Mouse (Mus musculus) MEL (cell line): ENCODE measurements around the gene Pheta2. TPM values are rescaled to one million over a fixed set of nuclear protein-coding genes. Genes with fewer than 3 reads are reported as not detected.

Experiments used
- DNase-seq: peaks from one replicate; pipeline ENCODE4 v3.0.0; 2011; ENCODE audit warnings: low read depth, low spot score
- H3K27ac ChIP-seq: 2 replicates; pipeline ENCODE4 v1.5.1; 2012; ENCODE audit warnings: low read depth, mild to moderate bottlenecking, control low read depth, low read length, moderate library complexity; ENCODE audit not compliant: control insufficient read depth
- H3K27me3 ChIP-seq, 2 experiments: fragments of 150-350 bp in 1 of 2; sonication (generic) in 1 of 2; 2 replicates each; pipeline ENCODE4 v1.6.1; 2012; ENCODE audit warnings: low read length in 2 of 2, mild to moderate bottlenecking in 2 of 2, improper control_type of control experiment in 1 of 2, moderate library complexity in 1 of 2; ENCODE audit not compliant: insufficient read depth in 2 of 2, control insufficient read depth in 1 of 2
- H3K36me3 ChIP-seq, 2 experiments: 2 replicates each; pipeline ENCODE4 v1.6.1; 2012 to 2014; ENCODE audit warnings: low read length in 2 of 2, improper control_type of control experiment in 1 of 2, inconsistent platforms in 1 of 2, mild to moderate bottlenecking in 1 of 2; ENCODE audit not compliant: insufficient read depth in 2 of 2, control insufficient read depth in 1 of 2
- H3K4me1 ChIP-seq, 2 experiments: fragments of 150-350 bp in 1 of 2; sonication (generic) in 1 of 2; 2 replicates each; pipeline ENCODE4 v1.6.1; 2012; ENCODE audit warnings: low read length in 2 of 2, improper control_type of control experiment in 1 of 2, mild to moderate bottlenecking in 1 of 2; ENCODE audit not compliant: insufficient read depth in 2 of 2, control insufficient read depth in 1 of 2
- H3K4me3 ChIP-seq, 2 experiments: fragments of 150-350 bp in 1 of 2; sonication (generic) in 1 of 2; 2 replicates each; pipeline ENCODE4 v1.5.1; 2012; ENCODE audit warnings: low read depth in 2 of 2, low read length in 2 of 2, mild to moderate bottlenecking in 2 of 2, moderate library complexity in 2 of 2, control low read depth in 1 of 2, improper control_type of control experiment in 1 of 2; ENCODE audit not compliant: control insufficient read depth in 1 of 2, insufficient read depth in 1 of 2
- H3K79me2 ChIP-seq: 2 replicates; pipeline ENCODE4 v1.6.1; 2012; ENCODE audit warnings: mild to moderate bottlenecking, low read length, moderate library complexity; ENCODE audit not compliant: control insufficient read depth, poor library complexity, insufficient read depth
- H3K9ac ChIP-seq: 2 replicates; pipeline ENCODE4 v1.6.1; 2012; ENCODE audit warnings: low read depth, mild to moderate bottlenecking, control low read depth, low read length, moderate library complexity; ENCODE audit not compliant: control insufficient read depth, poor library complexity, severe bottlenecking
- H3K9me3 ChIP-seq: fragments of 150-350 bp; sonication (generic); replicated peaks from 2 replicates; pipeline ENCODE4 v1.6.1; 2012; ENCODE audit warnings: mild to moderate bottlenecking, low read length, improper control_type of control experiment, moderate library complexity; ENCODE audit not compliant: insufficient read depth
- CHD1 ChIP-seq: IDR thresholded peaks from 2 replicates; pipeline ENCODE4 v1.6.1; 2012; ENCODE audit warnings: low read depth, mild to moderate bottlenecking, inconsistent platforms, low read length, improper control_type of control experiment
- CTCF ChIP-seq, 3 experiments: IDR thresholded peaks in 2 of 3; conservative IDR thresholded peaks in 1 of 3; 2 replicates each; pipeline ENCODE4 v1.5.1; 2011 to 2012; ENCODE audit warnings: low read length in 3 of 3, low read depth in 2 of 3, mild to moderate bottlenecking in 2 of 3, improper control_type of control experiment in 1 of 3, inconsistent platforms in 1 of 3, mixed read lengths in 1 of 3, moderate library complexity in 1 of 3; ENCODE audit not compliant: control insufficient read depth in 1 of 3, insufficient read depth in 1 of 3, poor library complexity in 1 of 3, severe bottlenecking in 1 of 3
- ELF1 ChIP-seq: IDR thresholded peaks from 2 replicates; pipeline ENCODE4 v1.6.1; 2014; ENCODE audit warnings: low read depth, mild to moderate bottlenecking, inconsistent platforms, low read length, improper control_type of control experiment, moderate library complexity
- GATA1 ChIP-seq: IDR thresholded peaks from 2 replicates; pipeline ENCODE4 v1.6.1; 2011; ENCODE audit warnings: low read depth, low read length, improper control_type of control experiment
- HCFC1 ChIP-seq: IDR thresholded peaks from 2 replicates; pipeline ENCODE4 v1.6.1; 2012; ENCODE audit warnings: low read depth, mild to moderate bottlenecking, inconsistent platforms, low read length, improper control_type of control experiment, moderate library complexity
- JUND ChIP-seq: IDR thresholded peaks from 2 replicates; pipeline ENCODE4 v1.6.1; 2011; ENCODE audit warnings: low read depth, mild to moderate bottlenecking, improper control_type of control experiment, low read length
- MAX ChIP-seq: IDR thresholded peaks from 2 replicates; pipeline ENCODE4 v1.6.1; 2011; ENCODE audit warnings: low read length, improper control_type of control experiment
- MXI1 ChIP-seq: IDR thresholded peaks from 2 replicates; pipeline ENCODE4 v1.6.1; 2011; ENCODE audit warnings: mild to moderate bottlenecking, low read depth, low read length, improper control_type of control experiment
- MYB ChIP-seq: IDR thresholded peaks from 2 replicates; pipeline ENCODE4 v1.6.1; 2011; ENCODE audit warnings: mild to moderate bottlenecking, low read depth, low read length, improper control_type of control experiment
- MYC ChIP-seq: IDR thresholded peaks from 2 replicates; pipeline ENCODE4 v1.6.1; 2011; ENCODE audit warnings: low read depth, mild to moderate bottlenecking, low read length, improper control_type of control experiment, moderate library complexity
- POLR2A ChIP-seq, 2 experiments: IDR thresholded peaks; 2 replicates each; pipeline ENCODE4 v1.6.1; 2011 to 2012; ENCODE audit warnings: low read length in 2 of 2, mild to moderate bottlenecking in 2 of 2, control low read depth in 1 of 2, improper control_type of control experiment in 1 of 2, low read depth in 1 of 2, moderate library complexity in 1 of 2; ENCODE audit not compliant: control insufficient read depth in 1 of 2, insufficient read depth in 1 of 2, poor library complexity in 1 of 2
- POLR2AphosphoS5 ChIP-seq: IDR thresholded peaks from 2 replicates; pipeline ENCODE4 v1.6.1; 2012; ENCODE audit warnings: low read depth, borderline replicate concordance, mild to moderate bottlenecking, inconsistent platforms, low read length, moderate library complexity, mixed read lengths
- RCOR1 ChIP-seq: IDR thresholded peaks from 2 replicates; pipeline ENCODE4 v1.6.1; 2012; ENCODE audit warnings: low read depth, mild to moderate bottlenecking, inconsistent platforms, low read length, improper control_type of control experiment
- SIN3A ChIP-seq: IDR thresholded peaks from 2 replicates; pipeline ENCODE4 v1.6.1; 2012; ENCODE audit warnings: low read length, improper control_type of control experiment, inconsistent platforms
- SMC3 ChIP-seq: IDR thresholded peaks from 2 replicates; pipeline ENCODE4 v1.6.1; 2011; ENCODE audit warnings: low read depth, low read length, improper control_type of control experiment
- TBP ChIP-seq: IDR thresholded peaks from 2 replicates; pipeline ENCODE4 v1.8.0; 2011; ENCODE audit warnings: low read depth, low read length, improper control_type of control experiment
- UBTF ChIP-seq: IDR thresholded peaks from 2 replicates; pipeline ENCODE4 v1.6.1; 2012; ENCODE audit warnings: low read depth, mild to moderate bottlenecking, inconsistent platforms, low read length, improper control_type of control experiment, moderate library complexity, borderline replicate concordance; ENCODE audit not compliant: insufficient read depth
- USF1 ChIP-seq: IDR thresholded peaks from 2 replicates; pipeline ENCODE4 v1.6.1; 2014; ENCODE audit warnings: low read depth, mild to moderate bottlenecking, inconsistent platforms, low read length, improper control_type of control experiment, moderate library complexity
- USF2 ChIP-seq, 2 experiments: IDR thresholded peaks; 2 replicates each; pipeline ENCODE4 v1.6.1; 2011 to 2012; ENCODE audit warnings: improper control_type of control experiment in 2 of 2, low read length in 2 of 2, borderline replicate concordance in 1 of 2, inconsistent platforms in 1 of 2, low read depth in 1 of 2, mild to moderate bottlenecking in 1 of 2; ENCODE audit not compliant: insufficient read depth in 1 of 2
- ZC3H11A ChIP-seq: IDR thresholded peaks from 2 replicates; pipeline ENCODE4 v1.6.1; 2012; ENCODE audit warnings: low read depth, mild to moderate bottlenecking, inconsistent platforms, low read length, improper control_type of control experiment
- ZKSCAN1 ChIP-seq: IDR thresholded peaks from 2 replicates; pipeline ENCODE4 v1.6.1; 2012; ENCODE audit warnings: low read depth, mild to moderate bottlenecking, inconsistent platforms, low read length, improper control_type of control experiment, moderate library complexity
- ZNF384 ChIP-seq: IDR thresholded peaks from 2 replicates; pipeline ENCODE4 v1.6.1; 2012; ENCODE audit warnings: low read depth, mild to moderate bottlenecking, inconsistent platforms, low read length, improper control_type of control experiment
- polyA plus RNA-seq, 2 experiments: library from polyadenylated mRNA; stranded (reverse) in 1 of 2; unstranded in 1 of 2; fragments of >175 nt in 1 of 2; fragments of >200 nt in 1 of 2; gene quantifications; 2 replicates each; pipeline versions ENCODE4 v1.2.1 to v1.2.4; 2012; ENCODE audit warnings: low replicate concordance in 2 of 2, low read depth in 1 of 2; ENCODE audit not compliant: insufficient read length in 2 of 2, insufficient read depth in 1 of 2, missing spikeins in 1 of 2
- total RNA-seq: library from RNA; depleted of rRNA; stranded (reverse); fragments of 300-350 nt; gene quantifications from 2 replicates; pipeline ENCODE4 v1.2.3, GENCODE M21; 2012

Pheta2 gene
- total and polyA plus RNA-seq, 3 experiments = 34.9 to 39.3 TPM; not detected in 1

DNA sequence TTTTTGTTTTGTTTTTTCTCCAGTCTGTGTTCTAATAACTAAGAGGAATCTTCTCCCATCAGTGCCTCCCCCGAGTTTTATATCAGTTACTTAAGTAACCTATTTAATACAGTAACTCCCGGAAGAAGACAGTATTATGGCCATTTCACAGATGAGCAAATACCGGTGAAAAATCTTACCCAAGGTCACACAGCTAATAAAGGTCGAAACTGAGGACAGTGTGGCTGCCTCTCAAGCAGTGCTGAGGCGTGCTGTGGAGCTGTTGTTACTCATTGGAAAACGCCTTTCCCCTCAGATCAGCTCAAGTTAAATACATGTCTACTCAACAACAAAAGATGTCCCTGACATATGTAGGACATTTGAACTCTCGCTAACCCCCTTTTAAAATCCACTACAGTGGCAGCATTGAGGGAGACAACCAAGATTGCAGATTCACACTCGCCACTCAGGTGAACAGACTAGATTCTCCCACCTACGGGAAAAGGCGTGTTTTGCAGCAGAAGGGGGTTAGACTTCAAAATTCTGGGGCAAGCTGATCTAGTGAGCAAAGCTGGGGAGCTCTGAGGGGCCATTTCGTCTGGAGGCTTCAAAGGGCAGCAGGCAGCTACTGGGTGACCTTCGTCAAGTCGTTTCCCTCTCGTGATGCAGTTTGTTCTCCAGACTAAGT lies 14.5 kb downstream of the Pheta2 start:
- H3K9me3 ChIP-seq = no peaks in the 10 kb centered on the region
- peaks cover 9 to 30% of the 10 kb centered on the region in 2 experiments for H3K4me1 ChIP-seq
- DNase-seq = peak; percentile 37
- H3K79me2 ChIP-seq = peaks cover 28% of the 10 kb centered on the region
- no peaks in the 10 kb centered on the region for H3K27me3 ChIP-seq
- peak overlapping the region; percentile 57 for H3K27ac ChIP-seq
- peaks cover 0 to 27% of the 10 kb centered on the region in 2 experiments; a peak in 2 of 4 replicates for H3K36me3 ChIP-seq
- H3K4me3 ChIP-seq = peak overlapping the region; percentile 84
- H3K9ac ChIP-seq = peak overlapping the region; percentile 88
- TF ChIP-seq POLR2A (IDR thresholded peaks at IDR 0.05; ENCODE audit: control insufficient read depth in 1 of 2, insufficient read depth in 1 of 2, low read depth in 1 of 2, low read length in 2 of 2, poor library complexity in 1 of 2) (no peak), CHD1 (0 out of 2 replicates have a peak, but pooled peaks have one; percentile 13)

DNA sequence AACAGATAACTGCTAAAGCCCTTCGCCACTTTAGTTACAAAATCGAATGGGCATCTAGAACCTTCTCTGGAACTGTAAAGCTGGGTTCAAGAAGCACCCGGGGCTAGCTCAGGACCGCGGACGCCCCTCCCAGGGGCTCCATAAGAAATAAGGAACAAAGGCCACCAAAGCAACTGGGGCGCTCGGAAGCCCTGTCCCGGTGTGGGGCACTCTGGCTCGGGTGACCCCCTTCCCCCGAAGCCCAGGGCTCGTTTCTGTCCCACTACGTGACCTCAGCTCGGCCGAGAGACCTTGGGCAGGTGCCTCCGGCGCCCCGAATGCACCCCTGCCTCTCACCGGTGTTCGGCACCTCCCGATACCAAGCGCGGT lies 15.0 kb downstream of the Pheta2 start:
- Histone ChIP-seq H3K27ac (peak overlapping the region; percentile 57), H3K9ac (peak overlapping the region; percentile 88), H3K9me3 (no peaks in the 10 kb centered on the region), H3K36me3 (peaks cover 0 to 23% of the 10 kb centered on the region in 2 experiments; a peak in 2 of 4 replicates), H3K4me1 (peaks cover 9 to 25% of the 10 kb centered on the region in 2 experiments), H3K4me3 (peak overlapping the region; percentile 84), H3K27me3 (no peaks in the 10 kb centered on the region), H3K79me2 (peaks cover 25% of the 10 kb centered on the region)
- no peak for DNase-seq
- TF ChIP-seq MXI1 = no peak
- TF ChIP-seq UBTF = 0 out of 2 replicates have a peak, but pooled peaks have one; percentile 10
- TF ChIP-seq TBP = no peak

DNA sequence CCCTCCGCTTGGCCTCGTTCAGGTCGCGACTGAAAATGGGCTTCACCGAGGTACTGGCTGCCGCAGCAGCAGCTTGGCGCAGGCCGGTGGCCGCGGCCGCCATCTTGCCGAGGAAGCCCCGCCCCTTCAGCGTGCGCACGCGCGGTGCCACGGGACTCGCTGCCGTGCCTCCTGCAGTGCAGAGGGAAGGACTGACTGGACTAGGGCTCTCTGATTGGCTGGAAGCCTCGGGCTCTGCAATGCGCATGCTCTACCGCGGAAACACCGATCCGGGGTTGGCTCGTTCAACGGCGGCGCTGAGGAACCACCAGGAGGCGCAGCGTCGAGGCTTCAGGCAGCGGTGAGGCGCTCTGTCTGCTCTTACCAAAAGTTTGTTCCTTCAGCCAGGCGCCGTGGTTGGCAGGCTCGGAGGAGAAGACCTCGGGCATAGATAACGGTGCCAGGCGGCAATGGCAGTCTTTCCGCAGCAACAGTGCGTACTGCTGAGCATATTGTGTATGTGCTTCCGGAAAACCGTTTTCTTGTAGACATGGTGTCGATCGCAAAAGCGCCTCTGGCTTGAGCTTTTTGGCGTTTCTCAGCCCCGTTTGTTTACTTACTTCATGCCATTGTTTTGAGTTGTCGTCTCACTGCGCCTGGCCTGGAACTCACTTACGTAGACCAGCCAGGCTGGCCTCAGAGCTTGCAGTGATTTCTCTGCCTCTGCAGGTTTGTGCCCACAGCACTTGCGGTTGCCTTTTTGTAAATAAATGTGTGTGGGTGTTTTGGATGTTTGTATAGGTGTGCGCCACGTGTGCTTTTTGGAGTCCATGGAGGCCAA lies 15.6 kb downstream of the Pheta2 start, which contains the start of gene Ndufa6:
Ndufa6 (minus strand) TSS at position 197 of the 820 bp plus-strand sequence.
- Histone ChIP-seq H3K9ac (peak within 1 kb of the TSS; percentile 88), H3K4me1 (peaks cover 9 to 24% of the 10 kb centered on the region in 2 experiments)
- TF ChIP-seq MYB (no peak), RCOR1 (no peak; the same call in 1 of the 2 replicates), ELF1 (no peak; the same call in 1 of the 2 replicates), ZKSCAN1 (0 out of 2 replicates have a peak, but pooled peaks have one; percentile 13), CTCF (IDR thresholded peaks at IDR 0.05 in 2 of 3, conservative IDR thresholded peaks at IDR 0.05 in 1 of 3; ENCODE audit: control insufficient read depth in 1 of 3, insufficient read depth in 1 of 3, low read depth in 2 of 3, low read length in 3 of 3, poor library complexity in 1 of 3, severe bottlenecking in 1 of 3) (peak; percentile 72 to 96 (median 91)), POLR2AphosphoS5 (peak; percentile 61; the same call in 1 of the 2 replicates), MYC (no peak), ZNF384 (no peak), SMC3 (peak; percentile 93), USF1 (peak; percentile 56), MXI1 (peak; percentile 68), MAX (peak; percentile 52), GATA1 (0 out of 2 replicates have a peak, but pooled peaks have one; percentile 12), ZC3H11A (peak; percentile 72), JUND (no peak), SIN3A (peak; percentile 85), USF2 (IDR thresholded peaks at IDR 0.05; ENCODE audit: borderline replicate concordance in 1 of 2, insufficient read depth in 1 of 2, low read depth in 1 of 2, low read length in 2 of 2) (no peak), UBTF (0 out of 2 replicates have a peak, but pooled peaks have one; percentile 42), POLR2A (IDR thresholded peaks at IDR 0.05; ENCODE audit: control insufficient read depth in 1 of 2, insufficient read depth in 1 of 2, low read depth in 1 of 2, low read length in 2 of 2, poor library complexity in 1 of 2) (peak; percentile 96 to 99), HCFC1 (peak; percentile 81)

More for the DNA sequence above, 15.6 kb downstream of the Pheta2 start, which contains the start of gene Ndufa6:
- peak within 1 kb of the TSS; percentile 73 for H3K27ac ChIP-seq
- peak; percentile 98 for DNase-seq
- H3K9me3 ChIP-seq = no peaks in the 10 kb centered on the region
- H3K4me3 ChIP-seq = peak within 1 kb of the TSS; percentile 84
- no peaks in the 10 kb centered on the region for H3K27me3 ChIP-seq
- peaks cover 25% of the 10 kb centered on the region for H3K79me2 ChIP-seq
- peaks cover 0 to 21% of the 10 kb centered on the region in 2 experiments; a peak in 2 of 4 replicates for H3K36me3 ChIP-seq
